Mouse (Mus musculus): ENCODE measurements at regions not wholly inside any gene's neighbourhood (a gene's known extent, or its start where the extent isn't known, plus 50 kb on each side); places are given as distances from the start of the nearest gene placed in this dataset.

GRCm38 (mm10) chr12:35836946-35837345 is 88.5 kb upstream of the Agr3 start:
- TF ChIP-seq CTCF (IDR thresholded peaks at IDR 0.05; ENCODE audit: borderline replicate concordance, control insufficient read depth, extremely low read depth, insufficient read depth, low read length, poor library complexity) = no peak
- no peak for TF ChIP-seq POLR2A (IDR thresholded peaks at IDR 0.05; ENCODE audit: control insufficient read depth, extremely low read depth, insufficient read depth, low read length, poor library complexity)
